Mouse (Mus musculus): Measurements from ENCODE around the gene Kif27.

Kif27 gene

DNA sequence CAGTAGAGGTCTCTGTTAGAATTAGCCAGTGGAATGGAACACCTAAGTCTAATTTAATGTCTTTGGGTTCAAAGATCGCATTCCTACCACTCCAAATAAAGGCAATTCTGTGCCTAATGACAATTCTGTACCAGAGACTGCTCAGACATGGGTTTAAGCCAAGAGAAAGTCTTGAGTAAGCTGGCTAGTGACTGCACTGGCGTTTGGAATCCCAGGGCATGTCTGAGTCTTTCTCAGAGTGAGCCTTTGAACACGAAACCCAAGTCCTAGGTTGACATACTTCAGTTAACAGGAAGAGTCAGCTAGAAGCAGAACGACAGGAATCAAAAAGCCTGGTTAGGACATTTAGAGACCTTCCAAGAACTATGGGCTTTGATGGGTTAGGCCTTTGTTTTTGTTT lies 75.5 kb downstream of the Kif27 start:
- ATAC-seq (ENCODE audit: insufficient number of reproducible peaks, low FRiP score, low TSS enrichment), result no peak

DNA sequence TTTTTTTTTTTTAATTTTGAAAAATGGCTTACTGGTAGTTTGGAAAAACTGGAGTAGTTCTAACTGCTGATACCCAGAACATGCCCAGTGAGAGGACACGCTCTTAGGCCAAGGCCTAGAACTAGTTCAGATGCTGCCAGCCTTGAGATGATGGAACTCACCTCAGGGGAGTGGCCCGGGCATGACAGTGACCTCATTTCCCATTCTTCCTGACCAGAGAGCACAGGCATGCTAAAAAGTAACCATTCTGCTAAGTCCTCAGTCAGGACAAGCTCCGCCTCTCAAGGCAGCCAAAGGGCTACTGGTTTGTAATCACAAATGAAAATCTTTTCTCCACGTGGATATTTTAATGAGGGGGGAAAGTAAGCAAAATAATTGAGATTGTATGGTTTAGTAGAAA lies 77.0 kb downstream of the Kif27 start:
- ATAC-seq (ENCODE audit: insufficient number of reproducible peaks, low FRiP score, low TSS enrichment), result no peak

DNA sequence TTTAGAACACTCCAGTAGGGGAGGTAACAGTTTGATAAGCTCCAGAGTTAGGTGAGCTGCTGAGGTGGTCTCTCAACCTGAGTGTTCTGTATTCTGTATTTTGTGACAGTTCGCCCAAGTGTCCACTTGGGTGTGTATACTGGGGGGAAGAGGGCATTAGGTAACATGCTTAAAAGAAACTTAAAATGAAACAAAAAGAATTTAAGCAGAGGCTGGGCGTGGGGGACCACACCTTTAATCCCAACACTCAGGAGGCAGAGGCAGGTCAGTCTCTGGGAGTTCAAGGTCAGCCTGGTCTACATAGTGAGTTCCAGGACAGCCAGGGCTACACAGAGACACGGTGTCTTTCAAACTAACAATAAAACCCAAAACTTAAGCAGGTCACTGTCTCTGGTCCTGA lies 78.4 kb downstream of the Kif27 start:
- ATAC-seq (ENCODE audit: insufficient number of reproducible peaks, low FRiP score, low TSS enrichment), result no peak

DNA sequence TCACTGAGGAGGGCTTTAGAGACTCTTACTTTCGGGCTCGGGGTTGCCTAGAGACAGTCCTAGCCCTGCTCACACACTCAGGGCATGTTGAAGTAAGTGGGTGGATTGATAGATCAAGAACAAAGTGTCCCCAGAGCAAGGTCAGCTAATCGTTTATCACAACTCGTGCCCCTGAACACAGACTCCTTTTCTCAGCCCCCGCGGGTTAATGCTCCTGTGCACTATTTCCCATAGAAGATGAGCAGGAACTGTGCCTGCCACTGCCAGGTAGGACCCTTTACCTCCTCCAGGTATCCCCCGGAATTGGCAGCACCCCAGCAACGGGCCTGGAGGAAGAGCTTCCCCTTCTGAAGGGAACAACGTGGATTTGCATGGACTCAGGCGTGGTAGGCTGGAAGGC lies 82.7 kb downstream of the Kif27 start:
- no peak for ATAC-seq (ENCODE audit: insufficient number of reproducible peaks, low FRiP score, low TSS enrichment)

DNA sequence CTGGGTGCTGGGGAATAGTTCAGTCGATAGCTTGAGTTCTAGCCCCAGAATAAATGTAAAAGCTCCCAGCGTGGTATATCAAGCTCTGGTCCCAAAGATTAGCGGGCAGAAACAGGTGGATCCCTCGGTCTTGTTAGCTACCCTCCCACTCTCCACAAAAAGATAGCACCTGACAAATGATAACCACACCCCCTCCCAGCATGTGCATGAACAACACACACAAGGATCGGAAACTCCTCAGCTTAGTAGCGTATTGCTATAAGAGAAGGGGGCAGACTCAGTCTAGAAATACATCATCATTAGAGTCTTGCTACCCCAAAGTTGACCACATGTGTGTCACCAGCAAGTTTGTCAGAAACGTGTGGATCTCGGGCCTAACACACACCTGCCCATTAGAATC lies 83.3 kb downstream of the Kif27 start, which contains the start of gene Gkap1:
Gene Gkap1 (minus strand): TSS at position 101 of the 400 bp plus-strand sequence.
- ATAC-seq (ENCODE audit: insufficient number of reproducible peaks, low FRiP score, low TSS enrichment), result no peak

DNA sequence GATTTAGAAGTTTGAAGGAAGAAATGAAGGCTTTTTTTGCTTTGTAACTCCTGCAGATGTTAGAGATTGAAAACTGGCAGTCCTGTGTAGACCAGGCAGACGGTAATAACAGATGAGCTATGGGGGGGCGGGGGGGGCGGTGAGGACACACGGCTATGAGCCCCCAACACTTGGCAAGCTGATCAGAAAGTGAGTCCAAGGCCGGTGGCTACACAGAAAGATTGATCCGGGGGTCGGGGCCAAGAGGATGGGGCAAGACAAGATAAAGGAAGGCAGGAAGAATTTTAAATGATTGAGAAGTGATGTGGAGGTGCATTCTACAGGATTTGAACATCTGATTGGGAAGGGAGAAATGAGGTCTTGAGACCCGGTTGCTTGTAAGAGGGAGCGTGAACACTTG lies 83.8 kb downstream of the Kif27 start:
- ATAC-seq (ENCODE audit: insufficient number of reproducible peaks, low FRiP score, low TSS enrichment), result no peak

DNA sequence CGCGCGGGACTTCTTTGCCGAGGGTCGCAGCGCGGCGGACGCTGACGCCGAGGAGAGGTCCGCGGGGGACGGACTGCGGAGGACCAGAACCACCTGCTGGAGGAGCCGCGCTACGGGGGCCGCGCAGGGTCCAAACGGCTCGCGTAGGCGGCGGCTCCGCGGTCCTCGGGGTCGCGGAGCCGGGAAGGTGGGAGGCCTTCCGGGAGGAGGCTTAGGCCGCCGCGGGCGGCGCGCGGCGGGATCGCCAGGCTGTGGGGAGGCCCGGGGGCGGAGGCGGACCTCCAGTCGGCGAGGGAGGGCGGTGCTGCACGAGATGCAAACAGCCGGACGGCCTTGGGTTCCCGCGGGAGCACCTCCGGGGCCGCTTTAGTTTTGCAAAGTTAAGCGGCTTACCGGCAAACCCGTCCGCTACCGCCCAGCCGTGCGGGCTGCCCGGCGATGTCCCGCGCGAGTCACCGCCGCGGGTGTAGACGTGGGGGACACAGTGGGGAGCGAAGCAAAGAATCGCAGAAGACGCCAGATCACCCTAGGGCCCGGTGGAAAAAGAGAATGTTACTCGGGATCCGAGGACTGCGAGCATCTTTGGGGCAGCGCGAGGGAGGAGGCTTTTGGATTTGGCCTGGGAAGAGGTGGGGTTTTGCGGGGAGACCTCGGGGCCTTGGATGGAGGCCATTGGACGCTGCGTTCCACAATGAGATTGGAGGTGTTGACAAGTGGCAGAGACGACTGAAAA lies 84.5 kb downstream of the Kif27 start:
- peak; percentile 33; the same call in 1 of the 2 replicates for ATAC-seq (ENCODE audit: insufficient number of reproducible peaks, low FRiP score, low TSS enrichment)

DNA sequence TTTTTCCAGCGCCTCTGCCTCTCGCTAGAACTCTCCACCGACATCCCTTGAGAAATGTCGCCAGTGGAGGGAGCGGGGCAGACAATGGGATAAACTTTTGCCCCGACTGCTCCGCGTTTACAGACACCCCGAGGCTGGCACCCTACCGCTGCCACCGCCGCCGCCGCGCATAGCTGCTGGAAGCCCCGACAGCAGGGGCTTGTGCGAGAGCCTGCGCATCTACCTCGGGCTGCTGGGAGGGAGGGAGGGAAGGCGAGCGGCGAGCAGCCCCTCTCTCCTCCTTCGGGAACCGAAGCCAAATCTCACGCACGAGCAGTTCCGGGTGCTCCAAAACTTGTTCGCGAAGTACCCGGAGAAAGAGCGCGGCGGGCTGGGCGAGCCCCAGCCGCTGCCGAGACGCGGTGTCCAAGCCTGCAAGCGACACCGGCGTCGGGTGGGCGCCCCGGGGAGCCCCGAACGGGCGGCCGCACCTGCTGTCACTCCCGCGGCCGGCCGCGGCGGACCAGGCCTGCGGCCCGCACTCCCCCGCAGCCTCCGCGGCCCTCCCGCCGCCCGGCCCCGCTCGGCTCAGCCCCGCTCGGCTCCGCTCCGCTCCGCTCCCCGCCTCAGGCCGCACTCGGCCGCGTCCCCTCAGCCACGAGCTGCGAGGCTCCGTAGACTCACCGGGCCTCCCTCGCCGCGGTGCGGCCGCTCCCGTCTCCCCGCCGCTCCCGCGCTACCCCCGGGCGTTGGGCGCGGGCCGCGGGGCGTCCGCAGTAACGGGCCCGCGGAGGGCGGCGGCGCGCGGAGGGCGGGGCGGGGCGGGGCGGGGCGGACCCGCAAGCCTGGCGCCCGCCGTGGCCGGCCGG lies 85.3 kb downstream of the Kif27 start:
- peak; percentile 59; the same call in 1 of the 2 replicates for ATAC-seq (ENCODE audit: insufficient number of reproducible peaks, low FRiP score, low TSS enrichment)

DNA sequence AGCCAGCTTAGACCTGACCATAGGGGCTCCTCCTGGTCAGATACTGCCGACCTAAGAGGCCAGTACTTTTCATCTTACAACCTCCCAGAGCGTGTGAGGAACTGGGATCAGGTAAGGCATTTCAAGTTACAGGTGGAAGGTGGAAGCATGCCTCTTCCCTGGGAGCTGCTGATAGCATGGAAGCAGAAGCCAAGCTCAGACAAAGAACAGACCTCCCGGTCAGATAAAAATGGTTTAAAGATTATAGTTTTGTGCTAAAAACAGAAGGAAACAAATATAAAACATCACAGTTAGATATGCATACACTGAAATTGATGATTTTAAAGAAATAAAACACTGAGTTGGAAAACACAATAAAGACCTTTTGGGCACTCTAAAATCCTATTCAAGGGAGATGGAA lies 92.1 kb downstream of the Kif27 start:
- ATAC-seq (ENCODE audit: insufficient number of reproducible peaks, low FRiP score, low TSS enrichment), result no peak

DNA sequence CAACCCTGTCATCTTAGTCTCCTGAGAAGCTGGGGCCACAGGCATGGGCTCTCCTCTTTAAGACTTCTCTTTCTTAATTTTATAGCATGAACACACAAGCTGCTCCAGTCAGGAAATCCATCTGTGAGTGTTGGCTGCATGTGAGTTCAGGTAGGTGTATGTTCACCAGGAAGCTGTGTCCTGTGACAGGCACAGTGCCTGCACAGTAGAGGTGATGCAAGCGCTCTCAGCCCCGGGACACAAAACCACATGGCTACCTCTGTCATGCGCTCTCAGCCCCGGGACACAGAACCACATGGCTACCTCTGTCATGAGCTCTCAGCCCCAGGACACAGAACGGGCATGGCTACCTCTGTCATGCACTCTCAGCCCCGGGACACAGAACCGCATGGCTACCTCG lies 95.4 kb downstream of the Kif27 start:
- no peak for ATAC-seq (ENCODE audit: insufficient number of reproducible peaks, low FRiP score, low TSS enrichment)

DNA sequence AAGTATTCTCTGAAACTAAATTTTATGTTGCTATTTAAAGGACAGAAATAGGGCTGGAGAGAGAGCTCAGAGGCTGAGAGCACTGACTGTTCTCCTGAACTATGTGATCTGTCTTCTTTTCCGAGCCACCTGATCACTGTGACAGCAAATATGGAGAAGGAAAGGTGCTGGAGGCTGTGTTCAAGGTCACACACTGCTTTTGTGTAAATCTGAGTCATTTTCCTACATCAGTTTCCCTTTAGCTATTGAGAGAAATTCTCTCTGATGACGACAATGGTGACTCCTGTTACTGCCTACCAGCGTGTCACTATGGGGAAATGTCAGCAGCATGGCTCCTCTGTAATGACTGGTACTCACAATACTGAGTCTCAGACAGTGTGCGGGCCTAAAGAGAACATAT lies 97.2 kb downstream of the Kif27 start:
- ATAC-seq (ENCODE audit: insufficient number of reproducible peaks, low FRiP score, low TSS enrichment), result no peak

DNA sequence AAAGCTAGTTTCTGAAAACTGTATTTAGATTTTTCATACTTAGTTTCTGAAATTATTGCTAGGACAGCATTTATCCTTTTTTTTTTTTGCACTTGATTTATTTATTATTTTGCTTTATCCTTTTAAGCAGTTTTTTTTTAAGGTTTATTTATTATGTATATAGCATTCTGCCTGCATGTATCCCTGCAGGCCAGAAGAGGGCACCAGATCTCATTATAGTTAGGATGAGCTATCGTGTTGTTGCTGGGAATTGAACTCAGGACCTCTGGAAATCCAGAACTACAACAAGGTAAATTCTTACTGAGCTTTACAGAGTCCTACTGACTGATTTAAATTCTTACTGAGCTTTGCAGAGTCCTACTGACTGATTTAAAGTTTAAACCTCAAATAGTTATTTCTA lies 105.7 kb downstream of the Kif27 start:
- ATAC-seq (ENCODE audit: insufficient number of reproducible peaks, low FRiP score, low TSS enrichment), result no peak

DNA sequence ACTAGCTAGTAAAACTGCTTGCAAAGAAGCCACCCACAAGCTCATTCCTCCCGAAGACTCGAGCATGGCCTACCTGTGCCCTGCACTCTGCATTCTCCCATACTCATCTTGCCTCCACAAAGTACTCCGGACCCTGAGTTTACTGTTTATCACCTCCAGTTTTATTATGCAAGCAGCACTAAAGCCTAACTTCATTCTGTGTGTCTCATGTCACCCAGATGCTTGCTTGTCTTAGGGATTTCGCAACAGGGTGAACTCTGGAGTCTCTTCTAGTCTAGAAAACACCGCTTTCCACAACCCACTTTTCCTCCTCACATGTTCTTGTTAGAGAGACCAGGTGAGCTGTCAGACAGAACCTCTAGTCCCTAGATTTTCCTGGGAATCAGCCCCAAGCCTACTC lies 110.0 kb downstream of the Kif27 start:
- ATAC-seq (ENCODE audit: insufficient number of reproducible peaks, low FRiP score, low TSS enrichment), result no peak
